ENCODE assay signal across 19 mouse cellular contexts in genomic region chr1:153886024-153886633, GRCm38 (mm10). TPM values are rescaled to one million over a fixed set of nuclear protein-coding genes. Genes with fewer than 3 reads are reported as not detected.
A peak's percentile ranks its signal among the peaks of the same experiment; 100 is the strongest.
DNase-seq lines count a peak whose midpoint lies in the region; ATAC-seq lines count a peak whose summit lies in the region.
"Had no signal": no experiment of that assay in that cellular context is flagged by ENCODE, and none has a peak within 500 bp of the region (broad histone marks: within the 10 kb centered on the region; RNA-seq: fewer than 3 reads in every experiment).

No protein-coding gene starts in this region.

- no peaks in the 10 kb centered on the region for H3K27me3 ChIP-seq in forebrain, embryonic 15.5 days
- H3K27me3 ChIP-seq in forebrain, embryonic 11.5 days (ENCODE audit: control insufficient read depth, insufficient read depth, low read length), result no peaks in the 10 kb centered on the region
- H3K27me3 ChIP-seq in kidney, embryonic 16.5 days (ENCODE audit: insufficient read depth, low read length), result no peaks in the 10 kb centered on the region
- no peaks in the 10 kb centered on the region for H3K27me3 ChIP-seq in embryonic facial prominence, embryonic 10.5 days (replicated peaks; ENCODE audit: low read depth, poor library complexity, severe bottlenecking)
- H3K27me3 ChIP-seq in midbrain, embryonic 16.5 days (ENCODE audit: control insufficient read depth, insufficient read depth, low read depth, low read length), result no peaks in the 10 kb centered on the region
- H3K27me3 ChIP-seq: forebrain, embryonic 13.5 days had no signal

- 40% methylated on average over 17 of the region's 17 CpGs for WGBS in forebrain, embryonic 15.5 days
- WGBS in forebrain, embryonic 11.5 days, result 52% methylated on average over 17 of the region's 17 CpGs
- 12% methylated on average over 17 of the region's 17 CpGs for WGBS in kidney, embryonic 16.5 days
- 45% methylated on average over 17 of the region's 17 CpGs for WGBS in embryonic facial prominence, embryonic 10.5 days
- 32% methylated on average over 17 of the region's 17 CpGs for WGBS in midbrain, embryonic 16.5 days

- H3K4me3 ChIP-seq in forebrain, embryonic 15.5 days, result no peak overlapping the region
- H3K4me3 ChIP-seq in forebrain, embryonic 11.5 days (ENCODE audit: low read depth, low read length), result no peak overlapping the region
- no peak overlapping the region for H3K4me3 ChIP-seq in kidney, embryonic 16.5 days (ENCODE audit: low read length)
- H3K4me3 ChIP-seq in embryonic facial prominence, embryonic 10.5 days, result no peak overlapping the region
- no peak overlapping the region for H3K4me3 ChIP-seq in midbrain, embryonic 16.5 days (ENCODE audit: low read depth, low read length)
- H3K4me3 ChIP-seq: forebrain, embryonic 13.5 days had no signal

- H3K36me3 ChIP-seq in forebrain, embryonic 15.5 days, result no peaks in the 10 kb centered on the region
- no peaks in the 10 kb centered on the region for H3K36me3 ChIP-seq in forebrain, embryonic 11.5 days (ENCODE audit: control insufficient read depth, insufficient read depth, low read length)
- no peaks in the 10 kb centered on the region for H3K36me3 ChIP-seq in kidney, embryonic 16.5 days (ENCODE audit: insufficient read depth, low read length)
- no peaks in the 10 kb centered on the region for H3K36me3 ChIP-seq in embryonic facial prominence, embryonic 10.5 days (replicated peaks)
- no peaks in the 10 kb centered on the region for H3K36me3 ChIP-seq in midbrain, embryonic 16.5 days (ENCODE audit: control insufficient read depth, insufficient read depth, low read length)

- no peak overlapping the region for H3K4me2 ChIP-seq in forebrain, embryonic 15.5 days (replicated peaks)
- H3K4me2 ChIP-seq in forebrain, embryonic 11.5 days (ENCODE audit: low read depth, low read length, severe bottlenecking), result no peak overlapping the region
- no peak overlapping the region for H3K4me2 ChIP-seq in kidney, embryonic 16.5 days (replicated peaks; ENCODE audit: low read depth, low read length)
- H3K4me2 ChIP-seq in midbrain, embryonic 16.5 days (ENCODE audit: low read length), result no peak overlapping the region
- H3K4me2 ChIP-seq: forebrain, embryonic 13.5 days had no signal

- H3K9ac ChIP-seq in forebrain, embryonic 15.5 days (replicated peaks), result no peak overlapping the region
- H3K9ac ChIP-seq in forebrain, embryonic 11.5 days (ENCODE audit: low read length), result no peak overlapping the region
- no peak overlapping the region for H3K9ac ChIP-seq in kidney, embryonic 16.5 days (replicated peaks; ENCODE audit: low read length)
- H3K9ac ChIP-seq in midbrain, embryonic 16.5 days (ENCODE audit: low read depth, low read length), result 0 out of 2 replicates have a peak overlapping the region, but pooled peaks have one; percentile 41
- H3K9ac ChIP-seq: forebrain, embryonic 13.5 days had no signal

- H3K4me1 ChIP-seq in forebrain, embryonic 15.5 days, result no peaks in the 10 kb centered on the region
- no peaks in the 10 kb centered on the region for H3K4me1 ChIP-seq in forebrain, embryonic 11.5 days (replicated peaks; ENCODE audit: control insufficient read depth, insufficient read depth, low read length)
- H3K4me1 ChIP-seq in kidney, embryonic 16.5 days (ENCODE audit: insufficient read depth, low read length), result no peaks in the 10 kb centered on the region
- H3K4me1 ChIP-seq in embryonic facial prominence, embryonic 10.5 days, result peaks cover 6% of the 10 kb centered on the region; the same call in 1 of the 2 replicates
- peaks cover 3% of the 10 kb centered on the region; the same call in 1 of the 2 replicates for H3K4me1 ChIP-seq in midbrain, embryonic 16.5 days (ENCODE audit: control insufficient read depth, insufficient read depth, low read length)

- intact Hi-C loops in left cerebral cortex, postnatal 14 days (cut with DNase I), result no loop called here

- no peaks in the 10 kb centered on the region for H3K9me3 ChIP-seq in forebrain, embryonic 15.5 days
- no peaks in the 10 kb centered on the region for H3K9me3 ChIP-seq in forebrain, embryonic 11.5 days (ENCODE audit: control insufficient read depth, low read length)
- no peaks in the 10 kb centered on the region for H3K9me3 ChIP-seq in kidney, embryonic 16.5 days (ENCODE audit: low read length)
- H3K9me3 ChIP-seq in embryonic facial prominence, embryonic 10.5 days, result no peaks in the 10 kb centered on the region
- no peaks in the 10 kb centered on the region for H3K9me3 ChIP-seq in midbrain, embryonic 16.5 days (replicated peaks; ENCODE audit: control insufficient read depth, low read length, poor library complexity, severe bottlenecking)
- H3K9me3 ChIP-seq: forebrain, embryonic 13.5 days had no signal

- 0 out of 2 replicates have a peak, but pooled peaks have one; percentile 26 for ATAC-seq in forebrain, embryonic 15.5 days (replicated peaks)
- ATAC-seq in forebrain, embryonic 11.5 days (replicated peaks; ENCODE audit: low FRiP score), result no peak
- ATAC-seq in kidney, embryonic 16.5 days (ENCODE audit: low FRiP score, low TSS enrichment), result peak; percentile 74; the same call in 1 of the 2 replicates
- peak; percentile 76 for ATAC-seq in midbrain, embryonic 16.5 days
- ATAC-seq: forebrain, embryonic 13.5 days had no signal

- DNase-seq in forebrain, embryonic 11.5 days (ENCODE audit: low spot score), result no peak
- DNase-seq in kidney, postnatal 10 days, result no peak
- peak; percentile 15 for DNase-seq in embryonic facial prominence, embryonic 10.5 days (ENCODE audit: low spot score)
- DNase-seq in left cerebral cortex, postnatal 14 days (ENCODE audit: low spot score in 2 of 2), result no peak
- DNase-seq in cerebellum, adult 18-20 months, result no peak
- DNase-seq: adrenal gland, postnatal 10 days; cerebellum, adult 9-11 months; gastrocnemius, postnatal 10 days; heart, postnatal 4 days; kidney, postnatal 25 days; lung, postnatal 36 days; thymus, postnatal 14 days had no signal

- H3K27ac ChIP-seq in forebrain, embryonic 15.5 days (replicated peaks), result no peak overlapping the region
- no peak overlapping the region for H3K27ac ChIP-seq in forebrain, embryonic 11.5 days (ENCODE audit: low read depth, low read length)
- H3K27ac ChIP-seq in kidney, embryonic 16.5 days (ENCODE audit: low read length), result no peak overlapping the region
- no peak overlapping the region for H3K27ac ChIP-seq in embryonic facial prominence, embryonic 10.5 days (replicated peaks)
- 0 out of 2 replicates have a peak overlapping the region, but pooled peaks have one; percentile 22 for H3K27ac ChIP-seq in midbrain, embryonic 16.5 days (ENCODE audit: low read length)
- H3K27ac ChIP-seq: forebrain, embryonic 13.5 days had no signal

RNA-seq across cellular contexts. Expression of gene Teddm1a, which starts 5.4 kb away (rescaled TPM):
- polyA plus RNA-seq in forebrain, embryonic 15.5 days (2015; fragmentation: Nextera tagmentation; extraction: Ambion mirVana), result 0.15 TPM in 1 of 2 replicates, not detected in the other
- polyA plus RNA-seq in forebrain, embryonic 11.5 days (2014; fragmentation: Nextera tagmentation; extraction: Ambion mirVana), result not detected in 2 replicates
- not detected in 2 replicates for polyA plus RNA-seq in kidney, embryonic 16.5 days (2015; fragmentation: Nextera tagmentation; extraction: Ambion mirVana)
- not detected in 2 replicates for polyA plus RNA-seq in embryonic facial prominence, embryonic 10.5 days (2016; fragmentation: Nextera tagmentation; extraction: Ambion mirVana)
- polyA plus RNA-seq in midbrain, embryonic 16.5 days (2015; fragmentation: Nextera tagmentation; extraction: Ambion mirVana), result not detected in 2 replicates
- not detected for total RNA-seq in left cerebral cortex, postnatal 14 days (2021)
- total RNA-seq: adrenal gland, postnatal 10 days; gastrocnemius, postnatal 10 days; heart, postnatal 4 days; layer of hippocampus, postnatal 10 days; left cerebral cortex, postnatal 36 days had no signal
- polyA plus RNA-seq: embryonic facial prominence, embryonic 11.5 days; forebrain, embryonic 13.5 days had no signal

RNA-seq across cellular contexts. Expression of gene Teddm1b, which starts 12.0 kb away (rescaled TPM):
- 1.7 and 2.3 TPM in 2 replicates for polyA plus RNA-seq in forebrain, embryonic 15.5 days (2015; fragmentation: Nextera tagmentation; extraction: Ambion mirVana)
- 0.40 and 0.56 TPM in 2 replicates for polyA plus RNA-seq in forebrain, embryonic 11.5 days (2014; fragmentation: Nextera tagmentation; extraction: Ambion mirVana)
- 0.39 and 0.40 TPM in 2 replicates for polyA plus RNA-seq in kidney, embryonic 16.5 days (2015; fragmentation: Nextera tagmentation; extraction: Ambion mirVana)
- 0.74 and 0.96 TPM in 2 replicates for polyA plus RNA-seq in embryonic facial prominence, embryonic 10.5 days (2016; fragmentation: Nextera tagmentation; extraction: Ambion mirVana)
- polyA plus RNA-seq in midbrain, embryonic 16.5 days (2015; fragmentation: Nextera tagmentation; extraction: Ambion mirVana), result 0.28 and 0.35 TPM in 2 replicates
- total RNA-seq in left cerebral cortex, postnatal 14 days (2021), result not detected
- total RNA-seq: adrenal gland, postnatal 10 days; gastrocnemius, postnatal 10 days; heart, postnatal 4 days; layer of hippocampus, postnatal 10 days; left cerebral cortex, postnatal 36 days had no signal

RNA-seq across cellular contexts. Expression of gene Glul, which starts 13.6 kb away (rescaled TPM):
- 121 and 133 TPM in 2 replicates for polyA plus RNA-seq in forebrain, embryonic 15.5 days (2015; fragmentation: Nextera tagmentation; extraction: Ambion mirVana)
- polyA plus RNA-seq in forebrain, embryonic 11.5 days (2014; fragmentation: Nextera tagmentation; extraction: Ambion mirVana), result 114 TPM in 2 replicates
- polyA plus RNA-seq in kidney, embryonic 16.5 days (2015; fragmentation: Nextera tagmentation; extraction: Ambion mirVana), result 159 and 176 TPM in 2 replicates
- polyA plus RNA-seq in embryonic facial prominence, embryonic 10.5 days (2016; fragmentation: Nextera tagmentation; extraction: Ambion mirVana), result 120 and 129 TPM in 2 replicates
- polyA plus RNA-seq in midbrain, embryonic 16.5 days (2015; fragmentation: Nextera tagmentation; extraction: Ambion mirVana), result 145 and 159 TPM in 2 replicates
- total RNA-seq in left cerebral cortex, postnatal 14 days (2021), result 1,000 to 10,000 TPM; 1,316 to 1,477 TPM

RNA-seq across cellular contexts. Expression of gene Teddm2, which starts 13.9 kb away (rescaled TPM):
- polyA plus RNA-seq in forebrain, embryonic 15.5 days (2015; fragmentation: Nextera tagmentation; extraction: Ambion mirVana), result 2.2 and 2.5 TPM in 2 replicates
- 0.40 and 0.45 TPM in 2 replicates for polyA plus RNA-seq in forebrain, embryonic 11.5 days (2014; fragmentation: Nextera tagmentation; extraction: Ambion mirVana)
- 0.58 and 0.67 TPM in 2 replicates for polyA plus RNA-seq in kidney, embryonic 16.5 days (2015; fragmentation: Nextera tagmentation; extraction: Ambion mirVana)
- polyA plus RNA-seq in embryonic facial prominence, embryonic 10.5 days (2016; fragmentation: Nextera tagmentation; extraction: Ambion mirVana), result 0.45 and 0.50 TPM in 2 replicates
- polyA plus RNA-seq in midbrain, embryonic 16.5 days (2015; fragmentation: Nextera tagmentation; extraction: Ambion mirVana), result 0.96 and 1.3 TPM in 2 replicates
- 1 to 10 TPM; 3.3 to 3.4 TPM for total RNA-seq in left cerebral cortex, postnatal 14 days (2021)

RNA-seq across cellular contexts. Expression of gene Rgsl1, which starts 42.2 kb away (rescaled TPM):
- 0.18 and 0.36 TPM in 2 replicates for polyA plus RNA-seq in forebrain, embryonic 15.5 days (2015; fragmentation: Nextera tagmentation; extraction: Ambion mirVana)
- not detected in 2 replicates for polyA plus RNA-seq in forebrain, embryonic 11.5 days (2014; fragmentation: Nextera tagmentation; extraction: Ambion mirVana)
- polyA plus RNA-seq in kidney, embryonic 16.5 days (2015; fragmentation: Nextera tagmentation; extraction: Ambion mirVana), result not detected in 2 replicates
- polyA plus RNA-seq in embryonic facial prominence, embryonic 10.5 days (2016; fragmentation: Nextera tagmentation; extraction: Ambion mirVana), result 0.07 TPM in 1 of 2 replicates, not detected in the other
- 0.10 and 0.19 TPM in 2 replicates for polyA plus RNA-seq in midbrain, embryonic 16.5 days (2015; fragmentation: Nextera tagmentation; extraction: Ambion mirVana)
- total RNA-seq in left cerebral cortex, postnatal 14 days (2021), result 1 to 10 TPM in 1 of 2 experiments, under 1 TPM in 1; 0.92 to 1.2 TPM
- total RNA-seq: gastrocnemius, postnatal 10 days; heart, postnatal 4 days had no signal
- polyA plus RNA-seq: embryonic facial prominence, embryonic 11.5 days had no signal
